Mouse (Mus musculus) kidney, postnatal 0 days (tissue): Measurements from ENCODE around the gene Rapgef1. TPM values are rescaled to one million over a fixed set of nuclear protein-coding genes. Genes with fewer than 3 reads are reported as not detected.
A peak's percentile ranks its signal among the peaks of the same experiment; 100 is the strongest.

Experiments used
- ATAC-seq: fragments of 200-750 bp; cut with Nextera tagmentation; replicated peaks from 2 replicates; pipeline ENCODE4 v1.8.0; 2017; ENCODE audit warnings: low read depth, moderate number of reproducible peaks, moderate TSS enrichment, moderate library complexity; ENCODE audit not compliant: low FRiP score
- DNase-seq: peaks from one replicate; pipeline ENCODE4 v3.0.0-alpha.2; 2016; ENCODE audit warnings: low spot score
- H3K27ac ChIP-seq: fragments of 300-500 bp; sonication (generic); 2 replicates; pipeline ENCODE4 v1.5.1; 2014; ENCODE audit warnings: mild to moderate bottlenecking
- H3K27me3 ChIP-seq: fragments of 300-500 bp; sonication (generic); 2 replicates; pipeline ENCODE4 v1.6.1; 2014; ENCODE audit warnings: low read length, mixed read lengths; ENCODE audit not compliant: insufficient read depth
- H3K36me3 ChIP-seq: fragments of 300-500 bp; sonication (generic); 2 replicates; pipeline ENCODE4 v1.6.1; 2014; ENCODE audit warnings: low read length, mixed read lengths; ENCODE audit not compliant: insufficient read depth
- H3K4me1 ChIP-seq: fragments of 300-500 bp; sonication (generic); replicated peaks from 2 replicates; pipeline ENCODE4 v1.6.1; 2014; ENCODE audit warnings: antibody characterized with exemption, low read length, mixed read lengths; ENCODE audit not compliant: insufficient read depth
- H3K4me2 ChIP-seq: fragments of 300-500 bp; sonication (generic); 2 replicates; pipeline ENCODE4 v1.6.1; 2014; ENCODE audit warnings: mild to moderate bottlenecking, low read length, moderate library complexity, mixed read lengths
- H3K4me3 ChIP-seq: fragments of 300-500 bp; sonication (generic); replicated peaks from 2 replicates; pipeline ENCODE4 v1.5.1; 2014; ENCODE audit warnings: low read depth, low read length
- H3K9ac ChIP-seq: fragments of 300-500 bp; sonication (generic); 2 replicates; pipeline ENCODE4 v1.6.1; 2014; ENCODE audit warnings: low read depth, low read length
- H3K9me3 ChIP-seq: fragments of 300-500 bp; sonication (generic); replicated peaks from 2 replicates; pipeline ENCODE4 v1.6.1; 2016; ENCODE audit warnings: low read length, inconsistent platforms, mixed read lengths
- CTCF ChIP-seq: IDR thresholded peaks from 2 replicates; pipeline ENCODE4 v1.5.1; 2016; ENCODE audit warnings: antibody characterized with exemption, low read depth, mild to moderate bottlenecking, moderate library complexity
- WGBS: fragments of 180-500 bp; shearing (Covaris S2); extraction: QIAGEN DNeasy Blood & Tissue Kit; methylation state at CpG from one replicate; pipeline ENCODE4 v1.1.7; 2014; 5-methylcytosine and 5-hydroxymethylcytosine counted together
- polyA plus RNA-seq: library from polyadenylated mRNA; unstranded; fragments of >200 nt; fragmentation: Nextera tagmentation; extraction: Ambion mirVana; gene quantifications from 2 replicates; pipeline ENCODE4 v1.2.1, GENCODE M21; 2015

Gene Rapgef1
- polyA plus RNA-seq, 1 experiment from 2014 or later: 12.0 TPM

DNA sequence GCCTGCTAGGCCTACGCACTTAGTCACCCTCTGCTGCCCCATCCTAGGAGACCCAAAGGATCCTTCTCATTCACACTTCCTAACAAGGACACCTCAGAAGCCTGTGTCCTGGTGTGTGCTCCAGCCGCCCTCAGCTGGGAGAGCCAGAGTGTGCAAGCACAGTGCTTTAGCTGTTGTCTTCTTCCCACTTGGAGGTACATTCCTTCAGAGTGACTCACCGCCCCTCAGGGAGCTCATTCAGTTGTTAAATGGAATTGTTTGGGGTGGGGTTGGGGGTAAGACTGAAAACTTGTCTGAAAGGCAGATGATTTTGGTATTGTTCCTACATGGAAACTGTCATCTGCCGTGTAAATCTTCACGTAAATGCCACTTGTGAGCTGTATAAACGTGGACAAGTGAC, 72.0 kb downstream of the Rapgef1 start:
- Histone ChIP-seq H3K27me3 (no peaks in the 10 kb centered on the region), H3K4me3 (no peak overlapping the region), H3K36me3 (peaks cover 24% of the 10 kb centered on the region), H3K9ac (no peak overlapping the region), H3K27ac (no peak overlapping the region), H3K9me3 (no peaks in the 10 kb centered on the region), H3K4me2 (no peak overlapping the region), H3K4me1 (no peaks in the 10 kb centered on the region)
- 76% methylated on average over 6 of the region's 6 CpGs for WGBS
- DNase-seq: no peak
- ATAC-seq: no peak
- TF ChIP-seq CTCF: no peak

- Histone ChIP-seq H3K4me3 (no peak overlapping the region), H3K4me1 (no peaks in the 10 kb centered on the region), H3K9ac (no peak overlapping the region), H3K27me3 (no peaks in the 10 kb centered on the region), H3K9me3 (no peaks in the 10 kb centered on the region), H3K4me2 (no peak overlapping the region), H3K27ac (no peak overlapping the region), H3K36me3 (peaks cover 22% of the 10 kb centered on the region)
- no peak for DNase-seq
- 94% methylated on average over 2 of the region's 2 CpGs for WGBS
- ATAC-seq: no peak
- TF ChIP-seq CTCF: no peak
Observed at GRCm38 (mm10) chr2:29692192-29692591, 72.7 kb downstream of the Rapgef1 start.

DNA sequence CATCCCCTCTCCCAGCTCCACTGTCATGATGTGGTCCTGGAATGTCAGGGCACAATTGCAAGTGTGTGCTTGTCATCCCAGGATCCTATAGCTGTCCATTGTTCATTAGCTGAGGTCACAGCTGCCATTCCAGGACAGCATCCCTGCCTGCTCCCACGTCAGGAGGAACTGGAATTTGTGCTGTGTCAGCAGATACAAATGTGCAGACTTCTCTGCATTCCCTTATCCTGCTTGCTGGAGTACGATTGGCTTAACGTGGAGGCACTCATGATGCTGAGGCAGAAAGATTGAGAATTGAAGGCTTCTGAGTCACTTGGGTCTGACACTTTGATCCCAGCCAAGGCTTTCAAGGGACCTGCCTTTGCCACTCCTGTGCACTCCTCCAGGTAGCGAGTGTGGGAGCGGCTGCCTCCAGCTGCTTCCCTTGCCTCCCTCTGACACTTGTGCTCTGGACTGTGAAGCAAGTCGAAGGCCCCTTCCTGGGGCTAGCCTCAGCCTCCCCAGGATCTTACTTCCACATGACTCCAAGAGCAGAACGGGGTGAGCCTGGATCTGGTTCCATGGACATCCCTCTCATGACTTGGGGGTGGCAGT, 76.8 kb downstream of the Rapgef1 start:
- H3K27ac ChIP-seq: no peak overlapping the region
- no peak overlapping the region for H3K4me2 ChIP-seq
- ATAC-seq: no peak
- H3K4me3 ChIP-seq: no peak overlapping the region
- no peaks in the 10 kb centered on the region for H3K4me1 ChIP-seq
- H3K36me3 ChIP-seq: peaks cover 27% of the 10 kb centered on the region
- DNase-seq: peak; percentile 9
- WGBS: 45% methylated on average over 7 of the region's 7 CpGs
- no peak overlapping the region for H3K9ac ChIP-seq
- no peak for TF ChIP-seq CTCF
- H3K27me3 ChIP-seq: no peaks in the 10 kb centered on the region
- H3K9me3 ChIP-seq: no peaks in the 10 kb centered on the region

- Histone ChIP-seq H3K27ac (no peak overlapping the region), H3K4me3 (no peak overlapping the region), H3K9me3 (no peaks in the 10 kb centered on the region), H3K4me1 (no peaks in the 10 kb centered on the region), H3K27me3 (no peaks in the 10 kb centered on the region), H3K36me3 (peaks cover 30% of the 10 kb centered on the region), H3K4me2 (no peak overlapping the region), H3K9ac (no peak overlapping the region)
- no peak for DNase-seq
- 90% methylated on average over 6 of the region's 6 CpGs for WGBS
- TF ChIP-seq CTCF: no peak
- ATAC-seq: no peak
Observed at GRCm38 (mm10) chr2:29698421-29699290, 79.1 kb downstream of the Rapgef1 start.

GRCm38 (mm10) chr2:29700898-29701297, 81.4 kb downstream of the Rapgef1 start:
- no peaks in the 10 kb centered on the region for H3K27me3 ChIP-seq
- no peaks in the 10 kb centered on the region for H3K9me3 ChIP-seq
- DNase-seq (no peak), ATAC-seq (no peak)
- no peak for TF ChIP-seq CTCF
- H3K9ac ChIP-seq: no peak overlapping the region
- no peaks in the 10 kb centered on the region for H3K4me1 ChIP-seq
- no peak overlapping the region for H3K27ac ChIP-seq
- H3K4me2 ChIP-seq: no peak overlapping the region
- no peak overlapping the region for H3K4me3 ChIP-seq
- peaks cover 46% of the 10 kb centered on the region for H3K36me3 ChIP-seq

DNA sequence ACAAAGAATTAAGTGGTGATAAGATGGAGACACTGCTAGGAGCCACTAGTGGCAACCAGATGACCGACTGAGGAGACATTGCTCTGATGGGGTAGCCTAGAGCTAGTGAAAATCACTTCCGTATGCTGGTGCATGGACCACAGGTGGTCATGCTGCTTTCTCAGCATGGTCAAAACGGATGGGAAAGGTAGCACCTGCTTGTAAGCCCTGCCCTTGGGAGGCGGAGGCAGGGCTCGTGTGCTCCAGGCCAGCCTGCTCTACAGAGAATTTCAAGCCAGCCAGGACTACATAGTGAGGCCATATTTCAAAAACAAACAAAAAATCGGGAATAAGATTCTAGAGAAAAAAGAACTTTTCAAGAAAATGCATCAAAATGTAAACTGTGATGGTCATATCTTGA, 81.9 kb downstream of the Rapgef1 start:
- no peak overlapping the region for H3K4me2 ChIP-seq
- 87% methylated on average over 6 of the region's 6 CpGs for WGBS
- no peak overlapping the region for H3K4me3 ChIP-seq
- ATAC-seq (no peak), DNase-seq (no peak)
- no peak for TF ChIP-seq CTCF
- no peaks in the 10 kb centered on the region for H3K27me3 ChIP-seq
- H3K4me1 ChIP-seq: no peaks in the 10 kb centered on the region
- H3K36me3 ChIP-seq: peaks cover 49% of the 10 kb centered on the region
- H3K9ac ChIP-seq: no peak overlapping the region
- H3K27ac ChIP-seq: no peak overlapping the region
- H3K9me3 ChIP-seq: no peaks in the 10 kb centered on the region
